Mouse (Mus musculus) brain, embryonic 18.5 days (tissue): ENCODE results near the gene Slc35f6.
A peak's percentile ranks its signal among the peaks of the same experiment; 100 is the strongest.

Source experiments
- DNase-seq: peaks from one replicate; pipeline ENCODE4 v3.0.0-alpha.2; 2012; ENCODE audit warnings: low read depth, low spot score

The Slc35f6 gene

DNA sequence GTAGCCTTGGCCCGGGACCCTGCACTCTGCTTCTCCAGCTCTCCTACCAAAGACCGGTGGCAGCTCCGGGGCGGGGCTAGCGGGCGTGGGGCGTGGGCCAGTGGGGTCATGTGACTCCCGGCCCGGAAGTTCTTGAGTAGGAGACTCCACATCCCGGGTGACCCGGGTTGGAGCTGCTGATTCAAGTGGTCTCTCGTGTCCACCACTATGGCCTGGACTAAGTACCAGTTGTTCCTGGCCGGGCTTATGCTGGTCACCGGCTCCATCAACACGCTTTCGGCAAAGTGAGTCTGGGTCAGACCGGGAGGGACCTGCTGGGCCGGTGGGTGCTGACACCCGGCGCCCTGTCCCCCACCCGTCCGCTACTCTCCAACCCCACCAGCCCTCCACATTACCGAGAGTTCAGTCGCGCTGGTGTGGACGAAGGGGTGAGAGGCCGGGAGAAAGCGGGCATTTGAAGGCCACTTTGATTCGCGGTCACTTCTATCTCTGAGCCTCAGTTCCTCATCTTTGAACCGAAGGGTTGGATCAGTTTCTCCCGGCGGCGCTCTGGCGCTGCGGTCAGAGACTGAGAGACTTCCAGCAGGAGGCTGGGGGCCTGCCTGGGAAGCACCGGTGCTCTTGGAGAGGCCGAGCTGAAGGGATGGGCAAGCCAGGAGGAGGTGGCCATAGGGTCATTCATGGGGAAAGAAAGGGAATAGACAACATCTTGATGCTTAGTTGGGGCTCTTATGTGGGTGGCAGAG, at the start of gene Slc35f6:
Gene Slc35f6, plus strand, starts transcription at position 119 of the 746 bp plus-strand sequence.
- peak; percentile 68 for DNase-seq

GRCm38 (mm10) chr5:30601397-30601796, 46.3 kb upstream of the Slc35f6 start:
- no peak for DNase-seq

DNA sequence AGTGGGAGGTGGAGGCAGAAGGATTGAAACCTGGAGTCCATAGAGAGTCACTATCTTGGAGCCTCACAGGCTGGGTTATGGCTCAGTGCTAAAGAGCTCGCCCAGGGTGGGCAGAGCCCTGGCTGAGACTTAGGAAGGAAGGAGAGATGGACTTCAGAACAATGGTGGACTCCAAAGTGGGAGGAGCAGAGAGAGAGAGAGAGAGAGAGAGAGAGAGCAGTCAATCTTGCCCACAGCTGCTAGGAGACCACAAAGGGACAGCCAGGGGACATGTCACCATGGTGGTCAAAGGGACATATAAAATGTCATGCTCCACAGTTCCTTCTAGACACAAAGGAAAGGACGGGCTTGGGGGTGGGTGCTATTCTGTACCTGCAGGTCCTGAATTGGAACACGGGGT, 44.5 kb upstream of the Slc35f6 start:
- DNase-seq: no peak

GRCm38 (mm10) chr5:30603926-30604325, 43.8 kb upstream of the Slc35f6 start:
- DNase-seq: no peak

DNA sequence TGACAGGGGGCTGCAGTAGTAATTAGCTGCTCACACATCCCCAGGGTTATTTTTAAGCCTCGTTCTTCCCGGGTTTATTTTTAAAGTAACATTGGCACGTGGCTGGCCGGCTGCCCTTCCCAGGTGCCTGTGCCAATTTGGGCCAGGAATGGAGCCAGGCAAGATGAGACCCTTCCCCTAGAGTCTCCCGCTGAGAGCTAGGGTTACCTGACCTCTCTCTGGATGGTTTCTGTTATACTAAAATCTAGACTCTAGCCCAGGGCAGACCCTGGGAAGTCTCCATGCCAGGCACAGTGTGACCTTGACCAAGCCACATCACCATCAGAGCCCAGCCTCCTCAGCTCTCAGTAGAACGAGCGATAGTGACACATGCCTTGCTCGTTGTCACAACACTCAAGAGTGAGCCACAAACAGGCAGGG, 43.0 kb upstream of the Slc35f6 start:
- no peak for DNase-seq

- DNase-seq: no peak
These were observed 42.1 kb upstream of the Slc35f6 start for GRCm38 (mm10) chr5:30605649-30606048.

- DNase-seq: no peak
These were observed 41.2 kb upstream of the Slc35f6 start for GRCm38 (mm10) chr5:30606424-30607073.

DNA sequence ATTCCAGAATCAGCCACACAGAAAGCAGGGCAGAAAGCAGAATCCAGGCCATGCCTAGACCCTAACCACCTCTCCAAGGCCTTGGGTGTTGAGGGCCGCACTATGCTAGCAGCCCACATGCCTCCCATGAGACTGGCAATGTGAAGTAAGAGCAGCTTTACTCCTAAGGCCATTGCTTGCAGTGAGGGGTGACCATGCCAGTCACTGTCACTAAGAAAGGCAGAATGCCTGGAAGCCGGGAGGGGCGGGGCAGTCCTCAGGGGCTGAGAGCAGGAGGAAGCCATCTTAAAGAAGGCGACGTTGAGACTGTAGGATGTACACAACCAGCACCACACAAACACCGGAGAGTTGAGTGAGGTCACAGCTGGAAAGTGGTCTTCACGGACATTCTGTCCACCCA, 38.6 kb upstream of the Slc35f6 start:
- DNase-seq: no peak

- no peak for DNase-seq
These were observed 37.7 kb upstream of the Slc35f6 start for GRCm38 (mm10) chr5:30609918-30610645.

- DNase-seq: no peak
These were observed 36.6 kb upstream of the Slc35f6 start for GRCm38 (mm10) chr5:30611091-30611490.

DNA sequence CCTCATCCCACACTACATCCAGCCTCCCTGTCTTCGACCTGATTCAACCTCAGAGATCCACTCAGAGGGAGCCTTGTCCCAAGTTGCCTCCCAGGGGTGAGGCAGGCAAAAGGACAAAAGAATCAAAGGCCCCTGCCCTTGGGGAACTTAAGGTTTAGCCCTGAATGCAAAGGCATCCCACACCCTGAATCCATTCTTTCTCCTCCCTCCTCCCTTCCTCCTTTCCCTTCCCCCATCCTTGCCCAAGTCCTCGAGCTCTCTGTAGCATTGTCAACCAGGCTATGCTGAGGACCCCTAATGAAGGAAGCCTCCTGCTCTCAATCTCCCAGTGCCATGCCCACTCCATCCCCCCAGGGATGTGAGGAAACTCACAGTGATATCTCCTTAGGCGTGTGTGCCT, 36.0 kb upstream of the Slc35f6 start:
- no peak for DNase-seq

- no peak for DNase-seq
These were observed 35.2 kb upstream of the Slc35f6 start for GRCm38 (mm10) chr5:30612575-30612974.

DNA sequence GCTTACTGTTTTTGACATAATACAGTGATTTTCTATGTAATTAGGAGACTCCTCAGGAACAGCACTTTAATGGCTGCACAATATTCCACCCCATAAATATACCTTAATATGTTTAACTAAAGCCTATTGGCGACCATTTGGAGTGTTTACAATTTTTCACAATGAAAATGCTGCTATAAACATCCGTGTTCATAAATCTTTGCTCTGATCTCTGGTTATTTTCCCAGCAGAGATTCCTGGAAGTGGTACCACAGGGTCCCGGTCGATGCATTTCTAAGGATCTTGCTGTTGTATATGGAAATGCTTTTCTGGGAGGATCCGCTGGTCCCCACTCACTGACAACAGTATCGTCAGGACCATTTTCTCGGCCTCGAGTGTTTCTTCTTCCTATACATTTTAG, 34.5 kb upstream of the Slc35f6 start:
- no peak for DNase-seq

DNA sequence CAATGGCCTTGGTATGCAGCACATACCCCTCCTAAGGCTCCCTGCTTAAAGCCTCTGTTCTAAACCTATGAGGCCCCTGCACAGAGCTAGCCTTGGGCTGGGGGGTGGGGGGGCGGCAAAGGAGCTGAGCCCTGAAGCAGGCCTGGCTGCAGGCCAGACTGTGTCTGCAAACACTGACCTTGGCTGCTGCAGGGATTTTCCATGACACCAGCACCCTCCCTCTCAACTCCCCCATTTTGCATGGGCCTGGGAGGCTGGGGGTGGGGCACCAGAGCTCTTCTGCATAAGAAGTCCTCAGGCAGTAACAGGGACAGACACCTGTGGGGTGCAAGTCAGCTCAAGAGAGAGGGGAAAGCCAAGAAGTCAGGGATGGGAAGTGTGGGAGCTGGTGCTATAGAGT, 33.5 kb upstream of the Slc35f6 start:
- DNase-seq: no peak

DNA sequence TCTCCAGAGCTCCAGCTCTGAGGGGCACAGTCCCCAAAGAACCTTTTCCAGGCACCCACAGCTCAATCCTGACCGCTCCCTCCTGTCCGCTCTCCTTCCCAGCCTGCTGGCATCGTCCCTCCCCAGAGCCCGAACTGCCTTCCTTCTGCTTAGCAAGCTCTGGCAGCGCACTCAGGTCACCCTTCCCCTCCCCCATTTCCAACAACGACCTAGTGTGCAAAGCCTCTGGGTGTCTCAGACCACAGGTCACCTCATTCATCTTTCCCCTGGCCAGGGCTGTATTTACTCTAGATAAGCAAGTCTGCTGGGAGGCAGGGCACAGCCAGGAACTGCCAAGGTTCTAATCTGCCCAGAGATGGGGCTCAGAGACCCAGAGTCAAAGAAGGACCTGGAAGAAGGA, 32.3 kb upstream of the Slc35f6 start:
- no peak for DNase-seq

- DNase-seq: no peak
These were observed 31.9 kb upstream of the Slc35f6 start for GRCm38 (mm10) chr5:30615819-30616218.

GRCm38 (mm10) chr5:30616644-30617043, 31.1 kb upstream of the Slc35f6 start:
- DNase-seq: no peak

DNA sequence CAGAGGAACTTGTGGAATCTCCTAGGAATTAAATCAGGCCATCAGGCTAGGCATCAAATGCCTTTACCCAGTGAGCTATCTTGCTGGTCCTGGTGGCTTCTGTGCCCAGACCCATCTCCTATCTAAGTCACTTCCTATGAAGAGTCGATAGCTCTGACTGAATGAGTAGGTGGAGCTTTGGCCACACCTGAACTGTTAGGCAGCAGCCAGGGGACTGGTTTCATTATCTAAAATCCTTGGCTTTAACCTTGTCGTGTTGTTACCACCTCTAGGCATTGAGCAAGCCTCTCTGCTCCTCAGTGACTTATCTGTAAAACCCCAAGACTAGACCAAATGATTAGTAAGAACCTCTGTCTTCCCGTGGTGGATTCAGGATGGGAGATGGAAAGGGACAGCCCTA, 30.4 kb upstream of the Slc35f6 start:
- DNase-seq: no peak

DNA sequence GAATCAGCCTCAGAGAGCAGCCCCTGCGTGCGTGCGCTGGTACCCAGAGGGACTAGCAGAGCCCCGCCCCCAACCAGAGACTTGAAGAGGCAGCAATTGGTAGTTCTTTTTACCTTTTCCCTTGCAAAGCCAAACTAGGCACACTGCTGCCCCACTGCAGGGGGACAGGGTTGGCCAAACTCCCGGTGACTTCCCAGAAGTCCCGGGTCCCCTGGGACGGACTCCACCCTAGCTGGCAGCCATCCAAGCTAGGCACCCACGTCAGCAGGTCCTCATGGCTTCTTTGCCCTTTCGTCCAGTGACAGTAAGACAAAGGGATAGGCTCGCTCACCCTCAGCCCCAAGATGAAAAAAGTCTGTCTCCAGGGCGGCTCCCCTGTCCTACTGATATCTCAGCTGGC, 29.9 kb upstream of the Slc35f6 start:
- DNase-seq: no peak

DNA sequence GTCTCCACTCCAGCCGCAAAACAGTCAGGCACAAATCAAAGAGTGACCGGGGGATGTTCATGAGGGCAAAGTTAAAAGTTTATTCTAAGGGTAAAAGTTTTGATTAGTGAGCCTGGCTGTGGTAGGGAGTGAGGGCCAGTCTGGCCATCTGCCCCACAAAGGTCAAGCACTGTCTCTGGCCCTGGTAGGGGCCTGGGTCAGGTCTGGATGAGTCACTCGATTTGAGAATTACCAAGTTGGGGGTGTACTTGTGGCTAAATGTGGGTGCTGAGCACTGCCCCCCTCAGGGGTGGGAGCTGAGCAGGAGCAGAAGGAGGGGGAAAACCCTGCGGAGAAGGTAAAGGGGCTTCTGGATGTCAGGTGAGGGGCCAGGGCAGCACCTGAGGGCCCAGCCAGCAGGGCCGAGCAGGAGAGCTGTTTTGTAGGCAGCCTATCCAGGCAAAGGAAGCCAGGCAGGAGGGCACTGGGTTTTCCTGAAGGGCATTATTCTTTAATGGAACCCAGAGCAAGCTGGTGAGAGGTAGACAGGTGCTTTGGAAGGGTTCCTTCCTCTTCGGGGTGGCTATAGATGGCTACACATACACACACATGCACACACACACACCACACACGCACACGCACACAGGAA, 29.2 kb upstream of the Slc35f6 start:
- no peak for DNase-seq

- no peak for DNase-seq
These were observed 28.5 kb upstream of the Slc35f6 start for GRCm38 (mm10) chr5:30619211-30619610.

DNA sequence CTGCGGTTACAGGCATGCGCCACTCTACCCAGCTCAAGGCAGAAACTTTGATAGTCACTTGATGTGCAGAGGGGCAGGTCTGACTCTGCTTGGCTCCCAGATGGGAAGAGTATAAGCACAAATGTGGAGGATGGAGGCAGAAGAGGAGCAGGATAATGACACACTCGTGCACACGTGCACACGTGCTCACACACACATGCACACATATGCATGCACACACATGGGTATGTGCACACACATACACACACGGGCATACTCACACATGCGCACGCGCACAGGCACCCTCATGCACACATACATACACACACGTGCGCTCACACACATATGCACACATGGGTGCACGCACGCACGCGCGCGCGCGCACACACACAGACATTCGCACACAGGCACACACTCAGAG, 27.2 kb upstream of the Slc35f6 start:
- DNase-seq: no peak
